Mouse (Mus musculus): Measurements from ENCODE around the gene Ddc.

DNA sequence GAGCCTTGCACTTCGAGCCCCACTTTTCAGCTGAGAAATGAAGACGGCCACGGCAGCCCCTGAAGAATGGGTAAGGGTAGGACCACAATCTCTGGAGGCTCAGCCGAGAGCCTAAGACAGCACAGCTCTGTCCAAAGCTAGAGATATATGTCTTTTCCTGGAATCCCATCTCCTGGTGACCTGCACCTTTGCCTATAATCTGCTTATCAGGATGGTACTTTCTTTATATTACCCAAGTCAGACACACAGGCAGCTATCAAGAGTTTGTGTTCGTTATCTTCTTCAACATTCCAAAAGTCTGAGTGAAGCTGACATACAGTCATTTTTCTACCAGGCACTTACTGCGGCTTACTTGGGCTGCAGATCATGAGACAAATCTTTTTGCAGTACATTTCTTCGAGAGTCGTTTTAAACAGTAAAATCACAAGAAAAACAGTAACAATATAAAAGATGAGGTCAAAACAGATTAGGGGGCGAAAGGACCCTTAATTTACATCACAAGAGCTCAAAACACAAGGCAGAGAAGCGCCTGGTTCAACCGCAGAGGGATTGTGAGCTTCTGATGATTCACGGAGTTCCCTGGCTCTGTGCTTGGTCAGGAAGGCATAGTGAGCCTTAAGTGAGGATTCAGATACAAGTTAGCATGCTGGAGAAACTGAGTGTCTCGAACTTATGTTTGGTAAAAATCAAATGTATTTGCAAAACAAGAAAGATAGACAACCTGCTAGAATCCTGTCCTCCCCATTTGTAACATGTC lies 16.7 kb downstream of the Ddc start:
- TF ChIP-seq GATA1 (IDR thresholded peaks at IDR 0.05; ENCODE audit: borderline replicate concordance, low read length) (no peak), CTCF (IDR thresholded peaks at IDR 0.05; ENCODE audit: low read depth, low read length) (no peak), TAL1 (conservative IDR thresholded peaks at IDR 0.05; ENCODE audit: low read depth, low read length) (no peak), POLR2AphosphoS5 (IDR thresholded peaks at IDR 0.05; ENCODE audit: insufficient replicate concordance, low read depth, low read length) (no peak), GATA2 (IDR thresholded peaks at IDR 0.05; ENCODE audit: borderline replicate concordance, low read depth, low read length) (no peak)
